Mouse (Mus musculus) regulatory T cell (primary cell): ENCODE measurements around the gene Pmis2.

Experiments used
- in situ Hi-C: fragments of 300-600 bp; cut with MboI, MseI; formaldehyde crosslinking; loops from one replicate; pipeline ENCODE4 v1.15.1; 2025; ENCODE audit warnings: high pct_unique_total_duplicates

Gene Pmis2

GRCm38 (mm10) chr7:30671480-30671879 lies at the start of gene Pmis2:
TSS of gene Pmis2 (minus strand) at chr7:30671605.
- in situ Hi-C loops: no loop called here

- in situ Hi-C loops: no loop called here
Observed at GRCm38 (mm10) chr7:30719669-30720068, 48.3 kb upstream of the Pmis2 start.

GRCm38 (mm10) chr7:30717716-30718046 lies 46.3 kb upstream of the Pmis2 start:
- in situ Hi-C loops: no loop called here

DNA sequence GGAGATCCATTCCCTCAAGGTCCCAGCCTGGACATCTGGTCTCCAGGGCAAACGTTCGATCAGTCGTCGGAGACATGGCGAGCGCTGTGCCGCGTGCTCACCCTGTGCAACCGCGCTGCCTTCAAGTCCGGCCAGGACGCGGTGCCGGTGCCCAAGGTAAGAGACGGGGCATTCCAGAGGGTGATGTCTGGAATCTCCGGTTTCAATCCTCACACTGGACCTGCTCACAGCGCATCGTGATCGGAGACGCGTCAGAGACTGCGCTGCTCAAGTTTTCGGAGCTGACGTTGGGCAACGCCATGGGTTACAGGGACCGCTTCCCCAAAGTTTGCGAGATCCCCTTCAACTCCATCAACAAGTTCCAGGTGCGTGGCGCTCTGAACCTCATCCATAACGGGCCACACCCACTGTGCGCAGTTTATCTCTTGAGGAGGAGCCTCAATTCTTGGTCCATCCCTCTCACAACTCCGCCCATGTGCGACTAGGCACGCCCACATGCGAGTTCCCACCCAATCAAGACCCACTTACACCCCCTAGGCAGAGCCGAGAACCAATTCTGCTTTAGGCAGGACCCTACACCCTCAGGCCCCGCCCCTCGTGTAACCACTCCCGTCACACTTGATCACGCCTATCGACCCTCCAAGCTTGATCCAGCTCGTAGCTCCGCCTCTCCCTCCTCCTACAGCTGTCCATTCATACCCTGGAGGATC lies 45.8 kb upstream of the Pmis2 start:
- in situ Hi-C loops: no loop called here

GRCm38 (mm10) chr7:30711942-30712341 lies 40.5 kb upstream of the Pmis2 start, which contains the start of gene Atp4a:
TSS of gene Atp4a (plus strand) at chr7:30712209.
- in situ Hi-C loops: no loop called here

- in situ Hi-C loops: no loop called here
Observed at GRCm38 (mm10) chr7:30707441-30707840, 36.0 kb upstream of the Pmis2 start.

DNA sequence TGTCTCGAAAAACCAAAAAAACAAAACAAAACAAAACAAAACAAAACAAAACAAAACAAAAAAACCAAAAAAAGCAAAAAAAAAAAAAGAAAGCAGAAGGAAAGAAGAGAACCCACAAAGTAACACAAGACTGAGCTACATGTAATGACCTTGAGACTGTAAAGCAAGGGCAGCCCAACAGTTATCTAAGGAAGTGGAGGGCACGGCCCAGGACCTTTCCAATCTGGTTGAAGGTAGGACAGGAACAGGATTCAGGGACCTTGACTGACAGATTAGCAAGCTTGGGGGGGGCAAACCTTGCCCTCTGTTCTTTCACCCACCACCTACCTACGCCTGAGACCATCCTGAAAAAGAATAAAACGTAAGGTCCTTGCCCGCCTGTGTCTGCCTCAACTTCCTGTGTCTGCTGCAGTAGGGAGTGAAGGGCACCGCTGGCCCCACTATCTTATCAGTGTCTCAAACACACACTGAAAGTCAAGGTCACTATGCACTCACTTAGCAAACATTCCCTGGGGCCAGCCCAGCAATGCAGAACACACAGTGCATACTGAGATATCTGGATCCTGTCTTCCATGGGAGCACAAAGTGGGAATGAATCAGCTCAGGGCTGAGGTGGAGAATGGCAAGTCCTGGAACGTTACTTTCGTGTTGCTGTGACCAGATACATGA lies 34.9 kb upstream of the Pmis2 start:
- in situ Hi-C loops: no loop called here

GRCm38 (mm10) chr7:30698589-30698988 lies 27.2 kb upstream of the Pmis2 start, which contains the start of gene 2200002J24Rik:
TSS of gene 2200002J24Rik (plus strand) at chr7:30698926.
- in situ Hi-C loops: loop anchor here (25.0 kb wide), 1 partner anchor 1086 kb away; no protein-coding TSS in a partner anchor

DNA sequence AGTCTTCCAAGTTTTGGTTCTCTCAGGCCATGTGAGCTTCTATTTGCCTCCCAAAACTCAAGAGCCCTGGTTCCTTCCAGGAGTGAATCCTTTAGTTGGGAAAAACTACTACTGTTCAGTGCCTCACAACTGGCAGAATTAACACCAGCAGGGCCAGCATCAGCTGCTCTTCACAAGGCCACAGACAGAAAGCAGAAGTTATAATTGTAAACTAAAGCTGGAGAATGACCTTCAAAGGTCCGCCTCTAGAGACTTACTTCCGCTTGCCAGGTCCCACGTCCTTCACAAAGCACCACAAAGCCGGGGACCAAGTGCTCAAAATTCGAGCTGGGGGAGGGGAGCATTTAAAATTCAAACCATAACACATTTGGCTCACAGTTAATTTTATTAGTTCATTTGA lies 26.7 kb upstream of the Pmis2 start:
- in situ Hi-C loops: loop anchor here (25.0 kb wide), 1 partner anchor 1086 kb away; no protein-coding TSS in a partner anchor

- in situ Hi-C loops: loop anchor here (25.0 kb wide), 1 partner anchor 1076 kb away; no protein-coding TSS in a partner anchor
Observed at GRCm38 (mm10) chr7:30688325-30688724, 16.9 kb upstream of the Pmis2 start.

GRCm38 (mm10) chr7:30683425-30683824 lies 12.0 kb upstream of the Pmis2 start:
- in situ Hi-C loops: loop anchor here (25.0 kb wide), 1 partner anchor 1071 kb away; no protein-coding TSS in a partner anchor

- in situ Hi-C loops: loop anchor here (25.0 kb wide), 1 partner anchor 1070 kb away; no protein-coding TSS in a partner anchor
Observed at GRCm38 (mm10) chr7:30681897-30682296, 10.5 kb upstream of the Pmis2 start.

DNA sequence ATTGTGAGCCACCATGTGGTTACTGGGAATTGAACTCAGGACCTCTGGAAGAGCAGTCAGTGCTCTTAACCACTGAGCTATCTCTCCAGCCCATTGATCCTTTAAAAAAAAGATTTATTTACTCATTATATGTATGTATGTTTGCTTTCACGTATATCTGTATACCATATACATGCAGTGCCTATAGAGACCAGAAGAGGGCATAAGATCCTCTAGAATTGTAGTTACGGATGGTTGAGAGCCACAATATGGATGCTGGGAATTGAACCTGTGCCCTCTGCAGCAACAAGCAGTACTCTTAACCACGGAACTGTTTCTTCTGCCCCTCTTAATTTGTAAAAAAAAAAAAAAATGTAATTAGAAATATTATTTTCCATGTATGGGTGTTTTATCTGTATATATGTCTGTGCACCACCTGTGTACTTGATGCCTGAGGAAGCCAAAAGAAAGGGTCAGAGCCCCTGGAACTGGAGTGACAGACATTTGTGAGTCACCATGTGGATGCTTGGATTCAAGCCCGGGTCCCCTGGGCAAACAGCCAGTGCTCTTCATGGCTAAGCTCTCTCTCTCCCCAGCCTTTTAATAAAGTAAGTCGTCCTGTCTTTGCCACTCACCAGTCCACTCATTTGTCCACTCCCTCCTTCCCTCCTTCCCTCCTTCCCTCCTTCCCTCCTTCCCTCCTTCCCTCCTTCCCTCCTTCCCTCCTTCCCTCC lies 7.0 kb upstream of the Pmis2 start:
- in situ Hi-C loops: loop anchor here (25.0 kb wide), 1 partner anchor 1066 kb away; no protein-coding TSS in a partner anchor

- in situ Hi-C loops: no loop called here
Observed at GRCm38 (mm10) chr7:30669229-30669628, 2.2 kb downstream of the Pmis2 start.

GRCm38 (mm10) chr7:30665321-30665720 lies 6.1 kb downstream of the Pmis2 start:
- in situ Hi-C loops: no loop called here

- in situ Hi-C loops: no loop called here
Observed at GRCm38 (mm10) chr7:30664529-30665200, 6.7 kb downstream of the Pmis2 start, which contains the start of gene Haus5. TSS of gene Haus5 (minus strand) at chr7:30664994.

- in situ Hi-C loops: no loop called here
Observed at GRCm38 (mm10) chr7:30649591-30650540, 21.5 kb downstream of the Pmis2 start, which contains the start of gene Rbm42. TSS of gene Rbm42 (minus strand) at chr7:30650317.

DNA sequence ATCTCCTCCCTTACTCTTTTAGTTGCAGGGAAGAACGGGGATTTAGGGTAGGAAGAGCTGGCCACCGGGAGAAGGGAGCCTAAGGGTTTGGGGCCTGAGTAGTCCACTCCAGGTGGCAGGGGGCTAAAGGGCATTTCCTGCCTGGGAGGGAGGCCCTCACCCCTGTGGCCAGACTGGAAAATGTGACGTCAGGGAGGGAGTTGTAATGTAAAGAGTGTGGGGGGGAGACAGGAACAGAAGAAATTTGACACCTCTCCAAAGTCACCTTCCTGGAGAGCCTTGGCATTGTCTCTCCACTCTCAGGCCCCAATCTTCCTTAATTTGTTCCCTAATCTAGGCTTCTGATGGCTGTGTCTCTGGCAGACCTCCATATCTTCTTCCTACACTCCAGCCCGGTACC lies 32.3 kb downstream of the Pmis2 start:
- in situ Hi-C loops: no loop called here

GRCm38 (mm10) chr7:30636395-30636794 lies 35.0 kb downstream of the Pmis2 start:
- in situ Hi-C loops: no loop called here

- in situ Hi-C loops: no loop called here
Observed at GRCm38 (mm10) chr7:30635752-30636151, 35.7 kb downstream of the Pmis2 start, which contains the start of gene Etv2. TSS of gene Etv2 (minus strand) at chr7:30635852.
